Mouse (Mus musculus) bone marrow macrophage, adult 2 months (primary cell): ENCODE results near the gene Cx3cl1.

ENCODE experiments used
- CTCF ChIP-seq: IDR thresholded peaks from 2 replicates; pipeline ENCODE4 v1.5.1; 2012; ENCODE audit warnings: low read depth, mild to moderate bottlenecking, low read length, moderate library complexity
- POLR2A ChIP-seq: IDR thresholded peaks from 2 replicates; pipeline ENCODE4 v1.6.1; 2012; ENCODE audit warnings: mild to moderate bottlenecking, low read depth, low read length, borderline replicate concordance

DNA sequence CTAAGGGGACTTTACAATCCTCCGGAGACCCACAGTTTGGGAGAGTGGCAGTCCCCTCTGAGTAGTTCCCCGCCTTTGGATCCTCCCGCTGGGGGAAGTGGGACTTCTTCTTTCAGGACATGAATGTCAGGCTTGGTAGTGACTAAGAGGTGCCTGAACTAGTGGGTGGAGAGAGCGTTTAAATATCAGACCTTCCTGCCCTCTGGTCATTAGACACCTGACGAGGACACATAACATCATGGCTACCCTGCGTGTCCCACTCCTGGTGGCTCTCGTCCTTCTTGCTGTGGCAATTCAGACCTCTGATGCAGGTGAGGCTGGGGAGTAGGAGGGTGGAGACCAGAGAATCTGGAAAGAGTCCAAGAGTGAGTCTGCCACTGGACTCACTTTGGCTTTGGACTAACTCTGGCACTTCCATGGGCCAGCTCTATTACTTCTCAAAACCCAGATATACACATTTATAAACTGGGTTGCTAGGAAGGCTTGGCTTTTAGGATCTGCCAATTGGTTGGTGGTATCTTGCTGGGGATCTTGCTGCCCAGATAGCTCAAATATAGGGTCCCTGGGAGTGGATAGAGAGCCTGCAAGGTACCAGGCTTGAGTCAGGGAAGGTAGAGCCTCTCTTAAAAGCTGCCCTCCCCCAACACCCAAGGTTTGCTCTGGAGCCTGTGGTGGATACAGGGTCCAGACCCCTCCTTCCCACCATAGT lies 26.2 kb upstream of the Cx3cl1 start, which contains the start of gene Ccl22:
- no peak for TF ChIP-seq CTCF
- no peak for TF ChIP-seq POLR2A
